17 mouse cellular contexts compared by ENCODE assay signal in genomic region chr9:35707265-35707664, GRCm38 (mm10). TPM values are rescaled to one million over a fixed set of nuclear protein-coding genes. Genes with fewer than 3 reads are reported as not detected.
DNase-seq lines count a peak whose midpoint lies in the region; TF ChIP-seq lines count a peak whose summit lies in the region.
"Had no signal": no experiment of that assay in that cellular context is flagged by ENCODE, and none has a peak within 500 bp of the region (broad histone marks: within the 10 kb centered on the region; RNA-seq: fewer than 3 reads in every experiment).

No protein-coding gene starts in this region.

- no peak overlapping the region for H3K4me3 ChIP-seq in layer of hippocampus, adult 2 months
- H3K4me3 ChIP-seq: embryonic facial prominence, embryonic 13.5 days; heart, embryonic 13.5 days; limb, embryonic 15.5 days had no signal

- peak; percentile 75 for TF ChIP-seq CTCF in layer of hippocampus, adult 2 months (conservative IDR thresholded peaks at IDR 0.05)

- no peak overlapping the region for H3K27ac ChIP-seq in layer of hippocampus, adult 2 months
- H3K27ac ChIP-seq: embryonic facial prominence, embryonic 13.5 days; heart, embryonic 13.5 days; limb, embryonic 15.5 days had no signal

- DNase-seq in embryo, embryonic 11 days: peak; percentile 0
- DNase-seq in embryo, embryonic 10 days (ENCODE audit: low spot score): no peak
- DNase-seq in layer of hippocampus, adult 2 months (ENCODE audit: low spot score in 2 of 2): peak in 1 of 2 experiments; percentile 0
- no peak for DNase-seq in layer of hippocampus, adult 9-11 months
- DNase-seq in 416B (ENCODE audit: low read depth) (peak; percentile 8), ZHBTc4 (ENCODE audit: low read depth, low spot score) (peak; percentile 3)
- no peak for DNase-seq in urinary bladder, postnatal 25 days (ENCODE audit: low spot score)
- DNase-seq in cerebellum, adult 9-11 months: no peak
- DNase-seq: cerebellum, postnatal 25 days; kidney, adult 2 months; lung, adult 2 months; thymus, adult 18-20 months had no signal

RNA-seq across cellular contexts. Expression of gene Pate1, which starts 20.1 kb away (rescaled TPM):
- total RNA-seq in layer of hippocampus, adult 2 months (2021): not detected
- total RNA-seq: adrenal gland, postnatal 4 days; megakaryocyte, adult 5-6 weeks had no signal

RNA-seq across cellular contexts. Expression of gene Gm17677, which starts 33.6 kb away (rescaled TPM):
- total RNA-seq in layer of hippocampus, adult 2 months (2021): not detected
- total RNA-seq: adrenal gland, postnatal 4 days; megakaryocyte, adult 5-6 weeks had no signal

RNA-seq across cellular contexts. Expression of gene Pate3, which starts 59.3 kb away (rescaled TPM):
- not detected for total RNA-seq in layer of hippocampus, adult 2 months (2021)
- total RNA-seq: adrenal gland, postnatal 4 days; megakaryocyte, adult 5-6 weeks had no signal

Comparison
In these comparisons a context has a peak if more than half of its experiments do, and no peak if none do; other contexts are left out.
1. DNase-seq: peak in embryo, embryonic 11 days (single experiment), 416B (single experiment) and ZHBTc4 (single experiment); none in embryo, embryonic 10 days (single experiment), layer of hippocampus, adult 9-11 months (single experiment), urinary bladder, postnatal 25 days (single experiment) and cerebellum, adult 9-11 months (single experiment).